Mouse (Mus musculus): ENCODE measurements around the gene Lilr4b.
"Not testable (repeated sequence)": the region's sequence is repeated elsewhere in the genome, so short reads cannot be mapped to it uniquely, and the experiment has no call there.

The Lilr4b gene

GRCm38 (mm10) chr10:51480397-51480796, at the start of gene Lilr4b, which contains the start of gene Gm49339:
Lilr4b (plus strand) TSS chr10:51480632.
Gm49339 (plus strand) TSS chr10:51480612.
- not testable (repeated sequence) for DNase-seq (ENCODE audit: extremely low read depth, insufficient read length, low spot score)

- DNase-seq (ENCODE audit: extremely low read depth, insufficient read length, low spot score) = no peak
Observed at GRCm38 (mm10) chr10:51432940-51433339, 47.5 kb upstream of the Lilr4b start.

- no peak for DNase-seq (ENCODE audit: extremely low read depth, insufficient read length, low spot score)
Observed at GRCm38 (mm10) chr10:51435684-51436083, 44.7 kb upstream of the Lilr4b start.

GRCm38 (mm10) chr10:51451610-51452009, 28.8 kb upstream of the Lilr4b start:
- no peak for DNase-seq (ENCODE audit: extremely low read depth, insufficient read length, low spot score)

GRCm38 (mm10) chr10:51453616-51454298, 26.7 kb upstream of the Lilr4b start:
- DNase-seq (ENCODE audit: extremely low read depth, insufficient read length, low spot score) = no peak

- no peak for DNase-seq (ENCODE audit: extremely low read depth, insufficient read length, low spot score)
Observed at GRCm38 (mm10) chr10:51454365-51454764, 26.1 kb upstream of the Lilr4b start.

- DNase-seq (ENCODE audit: extremely low read depth, insufficient read length, low spot score) = no peak
Observed at GRCm38 (mm10) chr10:51455762-51456161, 24.7 kb upstream of the Lilr4b start.

GRCm38 (mm10) chr10:51456369-51456768, 24.1 kb upstream of the Lilr4b start:
- DNase-seq (ENCODE audit: extremely low read depth, insufficient read length, low spot score) = no peak

- not testable (repeated sequence) for DNase-seq (ENCODE audit: extremely low read depth, insufficient read length, low spot score)
Observed at GRCm38 (mm10) chr10:51463800-51464199, 16.6 kb upstream of the Lilr4b start.

- not testable (repeated sequence) for DNase-seq (ENCODE audit: extremely low read depth, insufficient read length, low spot score)
Observed at GRCm38 (mm10) chr10:51490691-51491090, 10.3 kb downstream of the Lilr4b start, which contains the start of gene Lilrb4a. Lilrb4a (plus strand) TSS chr10:51490956.

- DNase-seq (ENCODE audit: extremely low read depth, insufficient read length, low spot score) = no peak
Observed at GRCm38 (mm10) chr10:51520021-51520420, 39.6 kb downstream of the Lilr4b start.

- DNase-seq (ENCODE audit: extremely low read depth, insufficient read length, low spot score) = no peak
Observed at GRCm38 (mm10) chr10:51521453-51521852, 41.0 kb downstream of the Lilr4b start.

- DNase-seq (ENCODE audit: extremely low read depth, insufficient read length, low spot score) = no peak
Observed at GRCm38 (mm10) chr10:51526090-51526489, 45.7 kb downstream of the Lilr4b start.

- DNase-seq (ENCODE audit: extremely low read depth, insufficient read length, low spot score) = no peak
Observed at GRCm38 (mm10) chr10:51526633-51527032, 46.2 kb downstream of the Lilr4b start.

GRCm38 (mm10) chr10:51528840-51529434, 48.5 kb downstream of the Lilr4b start:
- no peak for DNase-seq (ENCODE audit: extremely low read depth, insufficient read length, low spot score)

- no peak for DNase-seq (ENCODE audit: extremely low read depth, insufficient read length, low spot score)
Observed at GRCm38 (mm10) chr10:51529497-51529896, 49.1 kb downstream of the Lilr4b start.

- no peak for DNase-seq (ENCODE audit: extremely low read depth, insufficient read length, low spot score)
Observed at GRCm38 (mm10) chr10:51530813-51531212, 50.4 kb downstream of the Lilr4b start.

Measured in 3134 (cell line).